Mouse (Mus musculus) heart, embryonic 13.5 days (tissue): ENCODE results near the gene Phf14. TPM values are rescaled to one million over a fixed set of nuclear protein-coding genes. Genes with fewer than 3 reads are reported as not detected.

Experiments
- ATAC-seq: fragments of 200-750 bp; cut with Nextera tagmentation; 2 replicates; pipeline ENCODE4 v1.8.0; 2017; ENCODE audit warnings: moderate TSS enrichment; ENCODE audit not compliant: insufficient number of reproducible peaks, low FRiP score, low TSS enrichment; ENCODE audit errors: extremely low read depth
- H3K27ac ChIP-seq: fragments of 300-500 bp; sonication (generic); replicated peaks from 2 replicates; pipeline ENCODE4 v1.5.1; 2015; ENCODE audit warnings: moderate library complexity, mild to moderate bottlenecking, inconsistent platforms
- H3K27me3 ChIP-seq: fragments of 300-500 bp; sonication (generic); replicated peaks from 2 replicates; pipeline ENCODE4 v1.6.1; 2015; ENCODE audit warnings: mild to moderate bottlenecking, inconsistent platforms
- H3K36me3 ChIP-seq: fragments of 300-500 bp; sonication (generic); 2 replicates; pipeline ENCODE4 v1.6.1; 2015; ENCODE audit warnings: mild to moderate bottlenecking, inconsistent platforms
- H3K4me1 ChIP-seq: fragments of 300-500 bp; sonication (generic); 2 replicates; pipeline ENCODE4 v1.6.1; 2015; ENCODE audit warnings: inconsistent platforms
- H3K4me2 ChIP-seq: fragments of 300-500 bp; sonication (generic); 2 replicates; pipeline ENCODE4 v1.6.1; 2015; ENCODE audit warnings: inconsistent platforms, mild to moderate bottlenecking, moderate library complexity
- H3K4me3 ChIP-seq: fragments of 300-500 bp; sonication (generic); 2 replicates; pipeline ENCODE4 v1.5.1; 2015; ENCODE audit warnings: moderate library complexity, mild to moderate bottlenecking, inconsistent platforms
- H3K9ac ChIP-seq: fragments of 300-500 bp; sonication (generic); 2 replicates; pipeline ENCODE4 v1.6.1; 2015; ENCODE audit warnings: inconsistent platforms, mild to moderate bottlenecking, moderate library complexity
- H3K9me3 ChIP-seq: fragments of 300-500 bp; sonication (generic); 2 replicates; pipeline ENCODE4 v1.6.1; 2016; ENCODE audit warnings: inconsistent platforms
- WGBS: fragments of 180-500 bp; shearing (Covaris S2); methylation state at CpG from one replicate; pipeline ENCODE4 v1.1.7; 2015; ENCODE audit warnings: mixed read lengths; 5-methylcytosine and 5-hydroxymethylcytosine counted together
- polyA plus RNA-seq: library from polyadenylated mRNA; unstranded; fragments of >200 nt; fragmentation: Nextera tagmentation; extraction: Ambion mirVana; gene quantifications from 2 replicates; pipeline ENCODE4 v1.2.1, GENCODE M21; 2015

Gene Phf14
- polyA plus RNA-seq, 1 experiment from 2014 or later, result 39.0 TPM

DNA sequence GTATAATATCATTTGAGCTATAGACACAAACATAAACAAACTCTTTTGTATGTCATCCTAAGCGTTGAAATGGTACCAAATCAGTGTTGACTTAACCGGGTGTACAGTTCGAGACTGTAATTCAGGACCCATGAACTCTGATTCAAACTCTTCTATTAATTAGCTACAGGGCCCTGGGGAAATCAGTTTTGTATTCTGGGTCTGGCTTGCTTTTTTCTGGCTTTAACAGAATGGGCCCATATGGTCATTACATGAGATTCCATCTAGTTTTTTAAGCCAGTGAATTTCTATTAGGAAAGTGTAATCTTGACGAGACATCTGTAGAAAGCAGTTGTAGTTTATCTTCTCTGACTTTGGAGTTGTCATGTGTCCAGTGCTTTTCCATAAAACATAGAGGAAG lies 160.3 kb downstream of the Phf14 start:
- Histone ChIP-seq H3K4me1 (no peaks in the 10 kb centered on the region), H3K27ac (no peak overlapping the region), H3K9me3 (no peaks in the 10 kb centered on the region), H3K27me3 (no peaks in the 10 kb centered on the region), H3K4me3 (no peak overlapping the region), H3K9ac (no peak overlapping the region), H3K4me2 (no peak overlapping the region), H3K36me3 (peaks cover 16% of the 10 kb centered on the region)
- no peak for ATAC-seq
- 88% methylated on average over 4 of the region's 4 CpGs for WGBS

- 65% methylated on average over 2 of the region's 2 CpGs for WGBS
- Histone ChIP-seq H3K27ac (no peak overlapping the region), H3K4me3 (no peak overlapping the region), H3K4me2 (no peak overlapping the region), H3K4me1 (no peaks in the 10 kb centered on the region), H3K9me3 (no peaks in the 10 kb centered on the region), H3K36me3 (peaks cover 11% of the 10 kb centered on the region), H3K9ac (no peak overlapping the region), H3K27me3 (no peaks in the 10 kb centered on the region)
- no peak for ATAC-seq
Measured at GRCm38 (mm10) chr6:12069357-12069756, 161.7 kb downstream of the Phf14 start.

- Histone ChIP-seq H3K9me3 (no peaks in the 10 kb centered on the region), H3K27ac (no peak overlapping the region), H3K27me3 (no peaks in the 10 kb centered on the region), H3K4me1 (0 out of 2 replicates have a peak, but pooled peaks cover 5% of the 10 kb centered on the region), H3K36me3 (peaks cover 10% of the 10 kb centered on the region), H3K9ac (no peak overlapping the region), H3K4me3 (no peak overlapping the region), H3K4me2 (no peak overlapping the region)
- no peak for ATAC-seq
- WGBS, result 82% methylated on average over 5 of the region's 5 CpGs
Measured at GRCm38 (mm10) chr6:12074599-12074998, 167.0 kb downstream of the Phf14 start.

DNA sequence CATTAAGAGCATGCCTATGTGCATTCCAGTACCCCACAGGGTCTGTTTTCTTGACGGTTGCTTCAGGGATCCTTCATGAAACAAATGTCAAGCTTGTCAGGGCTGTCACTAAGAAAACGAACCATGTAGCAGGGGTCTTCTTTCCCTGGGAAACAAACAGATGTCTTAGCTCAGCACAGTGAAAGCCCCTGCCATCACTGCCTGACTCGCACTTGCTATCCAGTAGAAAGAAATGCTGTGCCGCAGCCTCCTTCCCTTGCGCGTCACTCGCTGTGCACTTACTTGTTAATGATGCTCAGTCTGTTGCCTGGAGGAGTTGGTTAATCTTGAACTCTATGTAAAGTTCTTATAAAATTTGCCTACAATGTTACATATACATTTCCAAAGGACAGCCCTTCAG lies 169.7 kb downstream of the Phf14 start:
- H3K4me2 ChIP-seq, result no peak overlapping the region
- H3K27ac ChIP-seq, result no peak overlapping the region
- ATAC-seq, result no peak
- no peaks in the 10 kb centered on the region for H3K9me3 ChIP-seq
- H3K4me1 ChIP-seq, result 0 out of 2 replicates have a peak, but pooled peaks cover 5% of the 10 kb centered on the region
- peaks cover 14% of the 10 kb centered on the region for H3K36me3 ChIP-seq
- no peaks in the 10 kb centered on the region for H3K27me3 ChIP-seq
- no peak overlapping the region for H3K9ac ChIP-seq
- WGBS, result 56% methylated on average over 7 of the region's 7 CpGs
- H3K4me3 ChIP-seq, result no peak overlapping the region

- 74% methylated on average over 8 of the region's 8 CpGs for WGBS
- Histone ChIP-seq H3K9ac (no peak overlapping the region), H3K27me3 (no peaks in the 10 kb centered on the region), H3K36me3 (peaks cover 19% of the 10 kb centered on the region), H3K4me3 (no peak overlapping the region), H3K4me2 (no peak overlapping the region), H3K4me1 (0 out of 2 replicates have a peak, but pooled peaks cover 5% of the 10 kb centered on the region), H3K9me3 (no peaks in the 10 kb centered on the region), H3K27ac (no peak overlapping the region)
- no peak for ATAC-seq
Measured at GRCm38 (mm10) chr6:12077880-12078618, 170.4 kb downstream of the Phf14 start.

GRCm38 (mm10) chr6:12079260-12079659 lies 171.7 kb downstream of the Phf14 start:
- Histone ChIP-seq H3K4me3 (no peak overlapping the region), H3K9me3 (no peaks in the 10 kb centered on the region), H3K27ac (no peak overlapping the region), H3K36me3 (peaks cover 29% of the 10 kb centered on the region), H3K4me1 (0 out of 2 replicates have a peak, but pooled peaks cover 5% of the 10 kb centered on the region), H3K9ac (no peak overlapping the region), H3K4me2 (no peak overlapping the region), H3K27me3 (no peaks in the 10 kb centered on the region)
- 74% methylated on average over 4 of the region's 4 CpGs for WGBS
- ATAC-seq, result no peak

DNA sequence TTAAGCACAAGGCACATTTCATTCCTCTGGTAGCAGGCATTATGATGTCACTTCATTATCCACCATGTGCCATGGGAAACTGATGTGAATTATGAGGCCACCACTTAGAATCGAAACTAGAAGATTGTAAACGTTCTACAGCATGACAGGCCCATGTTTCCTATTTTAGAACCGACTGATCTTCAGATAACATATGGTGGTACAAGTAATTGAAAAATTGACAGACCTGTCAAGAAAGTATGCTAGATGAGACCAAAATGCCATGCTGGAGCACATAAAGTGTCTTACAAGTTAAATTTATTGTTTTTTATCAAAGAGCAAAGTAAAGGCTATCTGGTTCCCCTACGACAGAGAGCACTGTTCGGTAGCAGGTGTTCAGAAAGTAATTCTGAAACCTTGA lies 172.8 kb downstream of the Phf14 start:
- WGBS, result 62% methylated on average over 5 of the region's 5 CpGs
- Histone ChIP-seq H3K4me3 (no peak overlapping the region), H3K9me3 (no peaks in the 10 kb centered on the region), H3K9ac (no peak overlapping the region), H3K36me3 (peaks cover 27% of the 10 kb centered on the region), H3K4me2 (no peak overlapping the region), H3K27ac (no peak overlapping the region), H3K4me1 (0 out of 2 replicates have a peak, but pooled peaks cover 5% of the 10 kb centered on the region), H3K27me3 (no peaks in the 10 kb centered on the region)
- ATAC-seq, result no peak

GRCm38 (mm10) chr6:12081722-12082121 lies 174.1 kb downstream of the Phf14 start:
- Histone ChIP-seq H3K4me1 (0 out of 2 replicates have a peak, but pooled peaks cover 5% of the 10 kb centered on the region), H3K27ac (no peak overlapping the region), H3K27me3 (no peaks in the 10 kb centered on the region), H3K9me3 (no peaks in the 10 kb centered on the region), H3K9ac (no peak overlapping the region), H3K36me3 (peaks cover 27% of the 10 kb centered on the region), H3K4me2 (no peak overlapping the region), H3K4me3 (no peak overlapping the region)
- no peak for ATAC-seq
- WGBS, result 80% methylated on average over 2 of the region's 2 CpGs

DNA sequence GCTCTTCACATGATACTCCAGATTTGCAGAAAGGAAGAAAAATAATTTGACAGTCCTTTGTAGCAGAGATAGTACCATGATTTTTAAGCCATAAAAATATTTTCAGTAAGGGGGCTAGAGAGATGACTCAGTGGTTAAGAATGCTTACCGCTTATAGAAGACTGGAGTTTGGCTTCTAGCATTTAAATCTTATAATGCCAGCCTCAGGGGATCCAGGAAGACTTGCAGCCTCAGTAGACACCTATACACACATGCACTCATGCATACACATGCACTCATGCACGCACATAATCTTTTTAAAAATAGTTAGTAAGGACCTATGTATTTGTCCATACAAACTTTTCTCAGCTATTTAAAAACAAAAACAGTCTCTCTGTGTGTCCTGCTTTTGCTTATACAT lies 174.5 kb downstream of the Phf14 start:
- Histone ChIP-seq H3K27ac (no peak overlapping the region), H3K9me3 (no peaks in the 10 kb centered on the region), H3K4me1 (0 out of 2 replicates have a peak, but pooled peaks cover 3% of the 10 kb centered on the region), H3K27me3 (no peaks in the 10 kb centered on the region), H3K4me3 (no peak overlapping the region), H3K9ac (no peak overlapping the region), H3K4me2 (no peak overlapping the region), H3K36me3 (peaks cover 27% of the 10 kb centered on the region)
- no peak for ATAC-seq
- 78% methylated on average over 2 of the region's 2 CpGs for WGBS

GRCm38 (mm10) chr6:12082531-12083216 lies 175.1 kb downstream of the Phf14 start:
- no peak overlapping the region for H3K4me2 ChIP-seq
- H3K4me3 ChIP-seq, result no peak overlapping the region
- no peaks in the 10 kb centered on the region for H3K9me3 ChIP-seq
- H3K4me1 ChIP-seq, result no peaks in the 10 kb centered on the region
- WGBS, result 74% methylated on average over 6 of the region's 6 CpGs
- no peaks in the 10 kb centered on the region for H3K27me3 ChIP-seq
- peaks cover 27% of the 10 kb centered on the region for H3K36me3 ChIP-seq
- ATAC-seq, result no peak
- no peak overlapping the region for H3K9ac ChIP-seq
- H3K27ac ChIP-seq, result no peak overlapping the region

GRCm38 (mm10) chr6:12084721-12085120 lies 177.1 kb downstream of the Phf14 start:
- Histone ChIP-seq H3K9ac (no peak overlapping the region), H3K4me1 (no peaks in the 10 kb centered on the region), H3K27ac (no peak overlapping the region), H3K4me3 (no peak overlapping the region), H3K9me3 (no peaks in the 10 kb centered on the region), H3K36me3 (peaks cover 27% of the 10 kb centered on the region), H3K27me3 (no peaks in the 10 kb centered on the region), H3K4me2 (no peak overlapping the region)
- no peak for ATAC-seq
- 83% methylated on average over 5 of the region's 5 CpGs for WGBS
